Mouse (Mus musculus): Measurements from ENCODE around the gene Hnrnpul2. TPM values are rescaled to one million over a fixed set of nuclear protein-coding genes. Genes with fewer than 3 reads are reported as not detected.

The Hnrnpul2 gene
- total RNA-seq, 1 experiment from 2014 or later: 100 TPM

Other genes starting within 250 kb of the Hnrnpul2 start
- not detected in 2 replicates for gene Slc22a8, start 228.8 kb upstream of the Hnrnpul2 start, total RNA-seq (2017)
- gene Slc22a6, start 202.0 kb upstream of the Hnrnpul2 start, total RNA-seq (2017): not detected in 2 replicates
- gene Chrm1, start 156.2 kb upstream of the Hnrnpul2 start, total RNA-seq (2017): not detected in 2 replicates
- gene Slc3a2, start 96.6 kb upstream of the Hnrnpul2 start, total RNA-seq (2017): 124 and 150 TPM in 2 replicates
- 121 and 149 TPM in 2 replicates for gene Wdr74, start 84.2 kb upstream of the Hnrnpul2 start, total RNA-seq (2017)
- gene 1700092M07Rik, start 79.3 kb upstream of the Hnrnpul2 start, total RNA-seq (2017): 1.5 and 5.8 TPM in 2 replicates
- 45.7 and 60.0 TPM in 2 replicates for gene Stx5a, start 78.6 kb upstream of the Hnrnpul2 start, total RNA-seq (2017)
- gene Nxf1, start 62.9 kb upstream of the Hnrnpul2 start, total RNA-seq (2017): 126 and 129 TPM in 2 replicates
- 36.9 and 48.2 TPM in 2 replicates for gene Tmem223, start 49.0 kb upstream of the Hnrnpul2 start, total RNA-seq (2017)
- 57.4 and 60.0 TPM in 2 replicates for gene Tmem179b, start 45.5 kb upstream of the Hnrnpul2 start, total RNA-seq (2017)
- 10.3 and 11.4 TPM in 2 replicates for gene Taf6l, start 33.6 kb upstream of the Hnrnpul2 start, total RNA-seq (2017)
- 52.9 and 62.4 TPM in 2 replicates for gene Polr2g, start 21.4 kb upstream of the Hnrnpul2 start, total RNA-seq (2017)
- gene Zbtb3, start 17.5 kb upstream of the Hnrnpul2 start, total RNA-seq (2017): 1.8 and 1.9 TPM in 2 replicates
- gene Ttc9c, start 677 bp upstream of the Hnrnpul2 start, total RNA-seq (2017): 65.7 and 68.2 TPM in 2 replicates
- gene AC129217.1, start 9.8 kb downstream of the Hnrnpul2 start, total RNA-seq (2017): 4.2 TPM in 1 of 2 replicates, not detected in the other
- gene Bscl2, start 17.5 kb downstream of the Hnrnpul2 start, total RNA-seq (2017): 34.5 and 41.5 TPM in 2 replicates
- gene Gng3, start 19.2 kb downstream of the Hnrnpul2 start, total RNA-seq (2017): not detected in 2 replicates
- 0.73 TPM in 1 of 2 replicates, not detected in the other for gene Lrrn4cl, start 30.8 kb downstream of the Hnrnpul2 start, total RNA-seq (2017)
- gene Ubxn1, start 51.5 kb downstream of the Hnrnpul2 start, total RNA-seq (2017): 176 and 210 TPM in 2 replicates
- gene Uqcc3, start 60.9 kb downstream of the Hnrnpul2 start, total RNA-seq (2017): 110 and 122 TPM in 2 replicates
- 7.7 and 35.4 TPM in 2 replicates for gene Lbhd1, start 63.7 kb downstream of the Hnrnpul2 start, total RNA-seq (2017)
- gene Gm49403, start 63.9 kb downstream of the Hnrnpul2 start, total RNA-seq (2017): not detected in 2 replicates
- gene 1810009A15Rik, start 68.8 kb downstream of the Hnrnpul2 start, total RNA-seq (2017): 53.0 and 62.6 TPM in 2 replicates
- not detected in 2 replicates for gene Gm49416, start 68.9 kb downstream of the Hnrnpul2 start, total RNA-seq (2017)
- 10.5 and 18.5 TPM in 2 replicates for gene Ints5, start 73.0 kb downstream of the Hnrnpul2 start, total RNA-seq (2017)
- gene Ganab, start 78.1 kb downstream of the Hnrnpul2 start, total RNA-seq (2017): 63.4 and 73.1 TPM in 2 replicates
- 17.5 and 18.6 TPM in 2 replicates for gene B3gat3, start 100.4 kb downstream of the Hnrnpul2 start, total RNA-seq (2017)
- gene Rom1, start 109.3 kb downstream of the Hnrnpul2 start, total RNA-seq (2017): 2.0 and 3.2 TPM in 2 replicates
- gene Eml3, start 109.5 kb downstream of the Hnrnpul2 start, total RNA-seq (2017): 22.9 and 41.2 TPM in 2 replicates
- gene Mta2, start 121.9 kb downstream of the Hnrnpul2 start, total RNA-seq (2017): 151 and 180 TPM in 2 replicates
- gene Tut1, start 133.8 kb downstream of the Hnrnpul2 start, total RNA-seq (2017): 19.9 and 25.9 TPM in 2 replicates
- gene Eef1g, start 147.0 kb downstream of the Hnrnpul2 start, total RNA-seq (2017): 721 and 789 TPM in 2 replicates
- 14.1 and 14.9 TPM in 2 replicates for gene Ahnak, start 169.3 kb downstream of the Hnrnpul2 start, total RNA-seq (2017)